Mouse (Mus musculus): ENCODE results near the gene Hspb3. TPM values are rescaled to one million over a fixed set of nuclear protein-coding genes. Genes with fewer than 3 reads are reported as not detected.

Gene Hspb3
- total and polyA plus RNA-seq, 2 experiments from 2014 or later: 0.21 to 1.1 TPM

GRCm38 (mm10) chr13:113622122-113622864, 41.2 kb downstream of the Hspb3 start:
- H3K9me3 ChIP-seq (ENCODE audit: low read length): no peaks in the 10 kb centered on the region
- H3K27me3 ChIP-seq (ENCODE audit: insufficient read depth, low read length): no peaks in the 10 kb centered on the region
- no peak for TF ChIP-seq CTCF (IDR thresholded peaks at IDR 0.05; ENCODE audit: low read depth)
- no peaks in the 10 kb centered on the region for H3K4me1 ChIP-seq (ENCODE audit: insufficient read depth, low read length)
- no peak overlapping the region for H3K4me3 ChIP-seq (ENCODE audit: low read length)
- H3K4me2 ChIP-seq (ENCODE audit: low read depth, low read length): no peak overlapping the region
- DNase-seq (ENCODE audit: low spot score) (no peak), ATAC-seq (no peak)
- 69% methylated on average over 11 of the region's 11 CpGs for WGBS
- no peak overlapping the region for H3K9ac ChIP-seq (replicated peaks; ENCODE audit: low read length)
- no peak overlapping the region for H3K27ac ChIP-seq
- no peaks in the 10 kb centered on the region for H3K36me3 ChIP-seq (ENCODE audit: insufficient read depth, low read length)

- Histone ChIP-seq H3K27me3 (ENCODE audit: insufficient read depth, low read length) (no peaks in the 10 kb centered on the region), H3K4me1 (ENCODE audit: insufficient read depth, low read length) (peaks cover 23% of the 10 kb centered on the region), H3K9me3 (ENCODE audit: low read length) (no peaks in the 10 kb centered on the region), H3K4me2 (ENCODE audit: low read depth, low read length) (no peak overlapping the region), H3K36me3 (ENCODE audit: insufficient read depth, low read length) (no peaks in the 10 kb centered on the region), H3K9ac (replicated peaks; ENCODE audit: low read length) (no peak overlapping the region), H3K27ac (no peak overlapping the region), H3K4me3 (ENCODE audit: low read length) (no peak overlapping the region)
- 78% methylated on average over 9 of the region's 9 CpGs for WGBS
- DNase-seq (ENCODE audit: low spot score) (no peak), ATAC-seq (no peak)
- TF ChIP-seq CTCF (IDR thresholded peaks at IDR 0.05; ENCODE audit: low read depth): no peak
These were observed 44.5 kb downstream of the Hspb3 start for GRCm38 (mm10) chr13:113619003-113619402.

GRCm38 (mm10) chr13:113617891-113618823, 45.3 kb downstream of the Hspb3 start, which contains the start of gene Snx18:
TSS of gene Snx18 (minus strand) at chr13:113618564.
- ATAC-seq: peak; percentile 94
- Histone ChIP-seq H3K4me1 (ENCODE audit: insufficient read depth, low read length) (peaks cover 27% of the 10 kb centered on the region), H3K27ac (peak within 1 kb of the TSS; percentile 96), H3K27me3 (ENCODE audit: insufficient read depth, low read length) (no peaks in the 10 kb centered on the region), H3K4me2 (ENCODE audit: low read depth, low read length) (peak within 1 kb of the TSS; percentile 89), H3K9me3 (ENCODE audit: low read length) (no peaks in the 10 kb centered on the region), H3K9ac (replicated peaks; ENCODE audit: low read length) (peak within 1 kb of the TSS; percentile 89), H3K36me3 (ENCODE audit: insufficient read depth, low read length) (no peaks in the 10 kb centered on the region), H3K4me3 (ENCODE audit: low read length) (peak within 1 kb of the TSS; percentile 86)
- peak; percentile 90 for TF ChIP-seq CTCF (IDR thresholded peaks at IDR 0.05; ENCODE audit: low read depth)
- under 1% methylated on average over 101 of the region's 119 CpGs for WGBS
- peak; percentile 98 for DNase-seq (ENCODE audit: low spot score)

- Histone ChIP-seq H3K27me3 (ENCODE audit: insufficient read depth, low read length) (no peaks in the 10 kb centered on the region), H3K36me3 (ENCODE audit: insufficient read depth, low read length) (no peaks in the 10 kb centered on the region), H3K4me1 (ENCODE audit: insufficient read depth, low read length) (peaks cover 30% of the 10 kb centered on the region), H3K27ac (peak overlapping the region; percentile 96), H3K4me3 (ENCODE audit: low read length) (peak overlapping the region; percentile 86), H3K9ac (replicated peaks; ENCODE audit: low read length) (peak overlapping the region; percentile 89), H3K4me2 (ENCODE audit: low read depth, low read length) (peak overlapping the region; percentile 89), H3K9me3 (ENCODE audit: low read length) (no peaks in the 10 kb centered on the region)
- no peak for TF ChIP-seq CTCF (IDR thresholded peaks at IDR 0.05; ENCODE audit: low read depth)
- WGBS: 11% methylated on average over 38 of the region's 49 CpGs
- ATAC-seq: peak; percentile 9; the same call in 1 of the 2 replicates
- peak; percentile 42 for DNase-seq (ENCODE audit: low spot score)
These were observed 46.1 kb downstream of the Hspb3 start for GRCm38 (mm10) chr13:113617338-113617890.

- DNase-seq (ENCODE audit: low spot score) (no peak), ATAC-seq (peak; percentile 1; the same call in 1 of the 2 replicates)
- WGBS: 48% methylated on average over 24 of the region's 24 CpGs
- H3K4me3 ChIP-seq (ENCODE audit: low read length): peak overlapping the region; percentile 86
- peak overlapping the region; percentile 89 for H3K4me2 ChIP-seq (ENCODE audit: low read depth, low read length)
- no peak for TF ChIP-seq CTCF (IDR thresholded peaks at IDR 0.05; ENCODE audit: low read depth)
- H3K27ac ChIP-seq: peak overlapping the region; percentile 48; the same call in 1 of the 2 replicates
- peak overlapping the region; percentile 89 for H3K9ac ChIP-seq (replicated peaks; ENCODE audit: low read length)
- H3K9me3 ChIP-seq (ENCODE audit: low read length): no peaks in the 10 kb centered on the region
- H3K4me1 ChIP-seq (ENCODE audit: insufficient read depth, low read length): peaks cover 30% of the 10 kb centered on the region
- H3K27me3 ChIP-seq (ENCODE audit: insufficient read depth, low read length): no peaks in the 10 kb centered on the region
- no peaks in the 10 kb centered on the region for H3K36me3 ChIP-seq (ENCODE audit: insufficient read depth, low read length)
These were observed 46.6 kb downstream of the Hspb3 start for GRCm38 (mm10) chr13:113616751-113617337.

All from hindbrain, postnatal 0 days (tissue).